Mouse (Mus musculus): ENCODE measurements around the gene Mindy4b-ps. TPM values are rescaled to one million over a fixed set of nuclear protein-coding genes. Genes with fewer than 3 reads are reported as not detected.
"Not testable (repeated sequence)": the region's sequence is repeated elsewhere in the genome, so short reads cannot be mapped to it uniquely, and the experiment has no call there.

The Mindy4b-ps gene
- total RNA-seq (2015; ENCODE audit: low replicate concordance) (not detected in 2 replicates), total RNA-seq (2017; ENCODE audit: low replicate concordance) (not detected in 2 replicates)

DNA sequence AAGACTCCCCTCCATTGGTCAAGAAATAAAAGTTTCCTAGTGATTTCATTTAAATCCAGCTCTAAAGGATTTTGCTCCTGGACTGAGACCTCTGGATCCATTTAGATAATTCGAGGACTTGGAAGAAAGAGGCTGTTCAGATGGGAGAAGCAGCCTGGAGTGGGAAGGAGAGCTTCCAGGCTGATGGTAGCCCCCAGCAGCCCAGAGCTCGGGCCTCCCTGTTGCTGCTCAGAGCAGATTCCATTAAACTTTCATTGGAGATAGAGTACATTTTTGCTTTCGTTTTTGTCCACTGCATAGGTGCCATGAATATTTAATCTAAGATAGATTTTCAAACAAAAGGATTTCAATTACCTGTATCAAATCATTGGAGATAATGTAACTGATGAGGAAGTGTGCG lies at the start of gene Mindy4b-ps:
TSS of gene Mindy4b-ps (minus strand) at position 101 of the 400 bp plus-strand sequence.
- ATAC-seq (replicated peaks; ENCODE audit: low FRiP score, poor library complexity, severe bottlenecking), result no peak

DNA sequence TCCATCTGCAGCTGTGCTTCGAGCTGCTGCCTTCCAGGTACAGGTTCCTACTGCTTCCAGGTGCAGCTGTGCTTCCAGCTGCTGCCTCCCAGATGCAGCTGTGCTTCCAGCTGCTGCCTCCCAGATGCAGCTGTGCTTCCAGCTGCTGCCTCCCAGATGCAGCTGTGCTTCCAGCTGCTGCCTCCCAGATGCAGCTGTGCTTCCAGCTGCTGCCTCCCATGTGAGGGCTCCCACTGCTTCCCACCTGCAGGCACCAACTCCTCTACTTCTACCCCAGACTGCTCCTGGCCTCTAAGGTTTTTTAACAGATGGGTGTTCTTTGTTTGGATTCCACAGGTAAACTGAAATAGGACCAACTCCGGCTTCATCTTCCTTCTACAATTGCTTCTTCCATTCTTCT lies 49.8 kb upstream of the Mindy4b-ps start:
- ATAC-seq (replicated peaks; ENCODE audit: low FRiP score, poor library complexity, severe bottlenecking), result not testable (repeated sequence)

DNA sequence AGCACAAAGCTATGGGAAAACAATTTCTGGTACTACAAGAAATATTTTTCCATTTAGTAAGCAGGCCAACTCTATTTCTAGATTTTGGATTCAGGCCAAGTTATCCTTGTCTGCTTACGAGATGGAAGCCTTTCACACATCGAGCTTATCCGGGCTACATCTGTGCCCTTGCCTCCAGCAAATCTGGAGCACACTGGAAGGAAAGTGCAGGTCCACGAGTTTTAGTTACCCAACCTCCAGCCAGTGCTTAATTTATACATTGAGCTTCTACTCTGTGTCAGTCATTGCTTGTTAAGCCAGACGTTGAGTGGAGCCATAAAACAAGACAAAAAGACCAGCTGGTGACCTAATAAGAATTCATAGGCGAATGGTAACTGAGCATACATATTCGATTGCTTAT lies 43.6 kb upstream of the Mindy4b-ps start:
- no peak for ATAC-seq (replicated peaks; ENCODE audit: low FRiP score, poor library complexity, severe bottlenecking)

DNA sequence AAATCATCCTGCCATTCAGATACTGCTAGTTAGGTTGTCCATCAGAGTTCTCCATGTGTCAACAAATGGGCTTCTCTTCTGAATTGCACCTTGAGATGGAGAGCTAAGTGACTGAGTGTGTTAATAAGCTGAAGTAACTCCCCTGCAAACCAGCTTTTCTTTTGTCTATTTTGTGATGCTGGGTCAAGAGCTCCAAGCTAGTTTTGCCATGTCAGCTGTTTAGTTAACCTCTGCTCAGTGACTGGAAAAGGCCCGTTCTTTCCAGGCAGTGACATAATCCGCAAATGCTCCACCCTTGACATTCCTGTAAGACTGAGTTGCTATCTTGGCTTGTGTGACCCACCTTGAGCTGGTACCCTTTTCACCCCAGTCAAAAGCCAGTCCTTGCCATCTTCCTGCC lies 40.9 kb upstream of the Mindy4b-ps start:
- ATAC-seq (replicated peaks; ENCODE audit: low FRiP score, poor library complexity, severe bottlenecking), result no peak

DNA sequence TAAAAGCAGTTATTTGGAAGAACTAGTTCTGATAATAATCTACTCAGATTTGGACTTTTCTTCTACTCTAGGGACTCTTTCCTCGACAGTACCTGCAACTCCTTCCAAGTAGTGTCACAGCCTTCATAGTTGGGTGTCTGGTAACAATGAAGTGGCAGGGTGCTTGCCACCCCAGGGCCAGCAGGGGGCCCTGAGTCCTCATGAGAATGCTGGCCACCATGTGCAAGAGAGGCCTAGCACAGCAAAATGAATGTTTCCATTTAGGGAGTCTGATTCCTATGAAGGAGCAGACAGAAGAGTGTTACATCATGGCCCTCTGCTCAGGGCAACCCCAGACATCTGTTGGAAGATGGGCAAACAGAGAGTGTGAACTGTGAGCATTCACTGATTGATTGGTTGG lies 21.3 kb upstream of the Mindy4b-ps start:
- no peak for ATAC-seq (replicated peaks; ENCODE audit: low FRiP score, poor library complexity, severe bottlenecking)

DNA sequence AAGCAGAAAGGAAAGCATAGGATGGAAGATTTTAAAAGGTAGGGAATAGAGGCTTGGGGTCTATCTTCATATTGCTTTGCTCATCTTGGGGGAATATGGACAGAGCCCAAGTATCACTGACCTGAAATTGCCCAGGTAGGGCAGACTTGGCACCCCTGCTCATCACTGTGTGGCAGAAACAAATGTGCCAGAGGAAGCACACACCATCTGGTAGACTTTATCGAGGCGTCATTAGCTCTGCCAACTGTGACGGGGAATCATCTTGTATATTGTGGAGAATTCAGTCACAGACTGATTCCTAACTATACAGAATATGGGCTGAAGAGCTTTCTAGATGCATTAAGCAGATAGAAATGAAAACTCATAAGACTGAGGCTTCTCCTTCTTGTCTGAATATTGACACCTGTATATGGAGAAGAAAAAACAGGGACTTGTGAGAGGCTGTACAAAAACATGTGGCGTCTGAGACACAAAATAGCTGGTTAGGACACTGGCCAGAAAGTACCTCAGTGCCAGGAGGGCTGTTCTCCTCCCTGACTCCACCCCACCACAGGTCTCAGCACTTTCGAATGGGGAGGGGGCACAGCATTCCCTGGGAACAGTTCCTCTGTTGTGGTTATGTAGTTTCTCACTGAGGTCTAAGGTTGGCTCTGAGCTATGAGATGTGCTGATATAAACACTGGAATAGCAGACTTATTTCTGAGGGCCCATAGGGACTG lies 11.5 kb upstream of the Mindy4b-ps start:
- ATAC-seq (replicated peaks; ENCODE audit: low FRiP score, poor library complexity, severe bottlenecking), result no peak

DNA sequence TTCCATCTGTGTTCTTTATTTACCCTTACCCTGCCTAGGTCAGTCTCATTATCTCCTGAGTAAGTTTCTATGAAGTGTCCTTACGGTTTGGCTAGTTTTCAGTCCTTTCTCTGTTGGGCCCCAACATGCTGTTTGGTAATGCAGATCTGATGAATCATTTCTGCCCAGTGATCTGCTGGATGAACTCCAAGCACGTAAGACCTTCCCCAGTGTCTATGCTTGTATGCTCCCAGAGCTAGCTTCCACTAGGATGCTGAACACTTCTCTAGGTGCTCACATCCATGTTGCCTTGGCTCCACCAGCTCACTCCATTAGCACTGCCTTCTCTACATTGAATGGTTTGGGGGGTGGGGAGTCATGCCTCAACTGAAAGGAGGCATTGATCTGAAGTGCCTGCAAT lies 10.8 kb upstream of the Mindy4b-ps start:
- ATAC-seq (replicated peaks; ENCODE audit: low FRiP score, poor library complexity, severe bottlenecking), result no peak

DNA sequence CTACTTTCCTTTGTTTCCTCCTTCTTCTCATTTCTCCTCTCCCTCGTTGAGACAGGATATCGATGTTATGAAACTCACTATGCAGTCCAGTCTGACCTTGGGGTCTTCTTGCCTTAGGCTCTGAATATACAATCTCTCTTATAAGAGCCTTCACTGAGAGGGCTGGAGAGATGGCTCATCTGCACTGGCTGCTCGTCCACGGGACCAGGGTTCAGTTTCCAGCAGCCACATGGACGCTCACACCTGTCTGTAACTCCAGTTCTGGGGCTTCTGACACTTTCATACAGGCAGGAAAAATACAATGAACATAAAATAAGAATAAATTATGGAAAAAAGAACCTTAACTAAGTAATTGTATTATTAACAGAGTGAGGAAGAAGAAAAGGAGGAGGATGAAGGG lies 9.5 kb upstream of the Mindy4b-ps start:
- ATAC-seq (replicated peaks; ENCODE audit: low FRiP score, poor library complexity, severe bottlenecking), result no peak

DNA sequence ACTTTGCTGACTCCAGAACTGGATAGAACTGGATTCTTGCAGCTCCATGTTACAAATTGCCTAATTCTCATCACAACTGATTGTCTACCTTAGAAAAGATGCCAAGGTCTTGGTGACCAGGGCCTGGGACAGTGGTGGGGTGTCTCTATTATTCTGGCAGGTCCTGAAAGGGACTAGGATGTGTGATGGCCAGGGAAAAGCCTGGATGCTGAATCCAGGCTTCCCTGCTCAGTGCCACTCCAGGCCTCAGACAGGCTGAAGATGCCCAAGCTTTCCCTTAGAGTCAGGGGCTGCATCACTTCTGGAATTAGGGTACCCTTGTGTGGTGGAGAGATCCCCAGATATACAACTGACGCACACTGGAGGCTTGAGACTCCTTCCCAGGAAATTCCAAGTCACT lies 7.8 kb upstream of the Mindy4b-ps start:
- no peak for ATAC-seq (replicated peaks; ENCODE audit: low FRiP score, poor library complexity, severe bottlenecking)

DNA sequence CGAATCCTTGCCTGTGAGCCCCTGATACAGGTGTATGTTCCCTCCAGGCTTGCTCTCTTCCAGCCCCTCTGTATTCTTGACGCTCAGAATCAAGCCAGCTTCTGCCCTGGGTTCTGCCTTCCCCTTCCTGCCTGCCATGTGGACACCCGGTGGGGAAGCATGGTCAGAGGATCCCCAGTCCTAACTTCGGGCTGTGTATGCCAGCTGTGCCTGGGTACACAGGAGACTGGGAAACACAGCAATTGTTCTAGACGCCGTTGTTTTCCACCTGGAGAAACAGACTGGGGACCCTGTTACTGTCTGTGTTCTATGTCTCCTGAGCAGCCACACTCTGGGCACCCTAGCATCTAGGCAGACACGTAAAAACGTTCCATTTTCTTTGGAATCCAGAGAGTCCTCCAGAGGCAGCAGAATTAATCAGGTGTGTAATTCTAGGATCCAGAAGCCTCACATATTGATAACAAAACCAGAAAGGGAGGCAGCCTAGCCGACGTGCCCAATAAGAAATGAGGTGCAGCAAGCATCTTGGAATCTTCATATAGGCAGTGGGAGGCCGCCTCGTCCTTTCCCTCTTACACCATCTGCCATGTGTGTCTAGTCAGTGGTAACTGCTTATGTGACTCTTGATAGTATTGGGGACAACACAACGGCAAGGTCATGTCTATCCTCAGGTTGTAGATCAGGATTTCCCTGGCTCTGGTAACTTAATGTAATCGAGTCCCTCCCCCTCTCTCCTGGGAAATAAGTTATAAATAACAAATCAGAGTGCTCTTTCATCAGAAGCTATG lies 6.4 kb upstream of the Mindy4b-ps start:
- ATAC-seq (replicated peaks; ENCODE audit: low FRiP score, poor library complexity, severe bottlenecking), result no peak

DNA sequence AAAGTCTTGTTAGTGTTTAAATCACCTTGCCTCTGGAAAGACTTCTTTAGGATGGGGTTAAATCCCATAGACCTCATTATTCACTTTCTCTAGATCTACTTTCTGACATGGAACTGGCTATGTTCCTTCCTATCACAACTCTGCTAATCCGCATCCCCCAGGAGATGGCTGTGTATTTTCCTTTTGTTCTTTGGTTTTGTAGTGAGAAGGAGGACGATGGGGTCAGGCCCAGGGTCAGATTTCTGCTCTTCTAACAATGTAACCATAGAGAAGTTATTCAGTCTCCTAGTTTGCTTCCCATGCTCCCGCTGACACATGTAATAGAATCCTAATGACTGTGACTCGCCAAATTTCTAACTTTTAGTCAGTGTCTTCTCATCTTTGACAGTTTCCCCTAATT lies 4.2 kb upstream of the Mindy4b-ps start:
- ATAC-seq (replicated peaks; ENCODE audit: low FRiP score, poor library complexity, severe bottlenecking), result no peak

DNA sequence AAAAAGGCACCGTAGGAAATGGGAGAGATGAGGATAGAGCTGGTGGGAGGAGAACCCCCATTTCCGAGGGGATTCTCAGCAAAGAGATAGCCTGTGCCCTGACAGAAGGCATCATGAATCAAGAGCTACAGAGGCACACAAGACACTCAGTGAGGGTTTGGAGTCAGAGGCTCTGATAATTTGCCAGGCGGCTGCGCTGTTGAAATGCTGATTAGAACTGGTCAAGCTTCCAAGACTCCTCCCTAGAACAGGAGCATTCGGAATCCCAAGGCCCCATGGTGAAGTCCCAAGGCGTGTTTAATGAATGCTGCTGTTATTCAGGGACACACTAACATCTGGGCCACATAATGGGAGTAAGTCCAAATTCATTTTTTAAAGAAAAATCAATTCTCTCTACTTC lies 4.8 kb downstream of the Mindy4b-ps start:
- no peak for ATAC-seq (replicated peaks; ENCODE audit: low FRiP score, poor library complexity, severe bottlenecking)

DNA sequence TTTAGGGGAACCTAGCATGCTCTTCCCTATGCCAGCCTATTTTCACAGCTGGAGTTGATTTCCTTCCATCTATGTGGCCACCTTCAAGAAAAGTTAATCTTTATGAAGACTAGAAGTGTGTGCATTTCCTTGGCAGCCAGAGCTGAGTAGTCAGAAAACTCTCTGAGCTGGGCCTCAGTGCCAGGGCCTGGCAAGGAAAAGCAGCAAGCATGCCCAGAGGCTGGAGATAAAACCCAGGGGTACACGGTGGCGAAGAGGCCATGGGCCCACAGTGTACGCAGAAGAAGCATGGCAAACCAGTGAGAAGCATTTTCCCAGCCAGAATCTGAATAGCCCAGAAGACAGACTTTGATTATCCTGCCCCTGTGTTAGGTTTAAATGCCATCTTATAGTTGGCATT lies 7.9 kb downstream of the Mindy4b-ps start:
- no peak for ATAC-seq (replicated peaks; ENCODE audit: low FRiP score, poor library complexity, severe bottlenecking)

DNA sequence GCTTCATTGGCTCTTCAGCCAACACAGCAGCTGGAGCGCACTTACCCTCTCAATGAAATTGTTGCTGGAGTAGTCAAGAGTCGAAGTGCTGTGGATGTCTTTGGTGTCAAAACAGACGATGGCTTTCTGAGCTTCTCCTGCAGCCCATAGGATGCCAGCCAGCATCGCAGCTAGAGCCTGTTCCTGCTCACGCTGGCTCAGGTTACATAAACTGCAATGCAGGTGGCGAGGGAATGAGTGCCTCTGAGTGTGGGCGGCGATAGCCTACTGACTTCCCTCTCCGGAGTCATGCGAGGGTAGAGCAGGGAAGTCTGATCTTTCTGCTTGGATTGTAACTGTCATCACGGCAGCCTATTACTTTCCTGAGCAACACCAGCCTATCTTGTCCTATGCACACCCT lies 11.8 kb downstream of the Mindy4b-ps start:
- ATAC-seq (replicated peaks; ENCODE audit: low FRiP score, poor library complexity, severe bottlenecking), result no peak

DNA sequence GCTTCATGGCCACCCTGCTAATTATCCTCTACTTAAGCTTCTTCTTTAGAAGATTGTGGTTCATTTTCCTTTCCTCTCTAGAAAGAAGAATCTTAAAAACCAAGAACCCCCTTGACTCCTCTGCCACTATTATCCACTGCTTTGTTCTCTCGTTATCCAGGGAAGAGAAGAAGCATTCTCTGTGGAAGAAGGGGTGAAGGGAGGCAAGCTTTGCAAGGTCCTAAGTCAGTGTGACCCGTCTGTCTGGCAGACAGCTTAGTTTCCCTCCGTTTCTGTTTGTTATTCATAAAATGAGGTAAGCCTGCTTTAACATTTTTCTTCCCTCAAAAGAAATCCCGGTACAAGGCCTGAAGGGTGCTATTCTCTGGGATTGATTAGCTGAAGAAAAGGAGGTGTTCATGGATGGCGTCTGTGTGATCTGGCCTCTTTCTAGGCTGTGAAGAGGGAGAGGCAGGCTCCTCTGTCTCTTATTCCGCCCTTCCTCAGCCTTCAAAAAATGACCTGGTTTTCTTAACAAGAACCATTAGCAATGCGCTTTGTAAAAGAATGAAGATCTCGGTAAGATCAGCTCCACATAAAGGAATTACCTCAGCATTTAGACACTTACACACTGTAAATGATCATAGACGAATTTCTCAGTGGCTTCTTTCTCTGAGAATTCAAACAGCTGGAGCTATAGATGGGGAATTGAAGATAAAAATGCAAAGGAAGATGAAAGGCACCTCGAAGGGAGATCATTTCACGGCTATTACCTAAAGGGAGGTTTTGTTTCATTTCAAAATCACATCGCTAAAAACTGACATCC lies 12.8 kb downstream of the Mindy4b-ps start:
- ATAC-seq (replicated peaks; ENCODE audit: low FRiP score, poor library complexity, severe bottlenecking), result no peak

DNA sequence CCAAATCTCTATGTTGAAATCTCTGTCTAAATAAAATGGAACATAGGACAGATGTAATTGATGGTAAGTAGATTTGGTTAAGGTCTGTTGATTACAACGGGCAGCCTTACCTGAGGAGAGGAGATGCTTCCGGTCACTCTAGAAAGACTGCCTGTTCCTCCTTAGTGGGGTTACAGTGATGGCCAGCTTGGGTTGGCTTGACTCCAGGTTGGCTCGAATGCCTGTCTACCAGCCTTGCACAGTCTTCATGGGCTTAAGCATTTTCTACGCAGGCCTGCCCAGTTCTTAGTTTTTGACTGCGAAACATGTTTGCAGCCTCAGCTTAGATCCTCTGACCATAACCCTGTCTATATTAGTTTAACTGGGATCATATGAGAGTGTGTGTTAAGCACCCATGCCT lies 13.5 kb downstream of the Mindy4b-ps start:
- no peak for ATAC-seq (replicated peaks; ENCODE audit: low FRiP score, poor library complexity, severe bottlenecking)

DNA sequence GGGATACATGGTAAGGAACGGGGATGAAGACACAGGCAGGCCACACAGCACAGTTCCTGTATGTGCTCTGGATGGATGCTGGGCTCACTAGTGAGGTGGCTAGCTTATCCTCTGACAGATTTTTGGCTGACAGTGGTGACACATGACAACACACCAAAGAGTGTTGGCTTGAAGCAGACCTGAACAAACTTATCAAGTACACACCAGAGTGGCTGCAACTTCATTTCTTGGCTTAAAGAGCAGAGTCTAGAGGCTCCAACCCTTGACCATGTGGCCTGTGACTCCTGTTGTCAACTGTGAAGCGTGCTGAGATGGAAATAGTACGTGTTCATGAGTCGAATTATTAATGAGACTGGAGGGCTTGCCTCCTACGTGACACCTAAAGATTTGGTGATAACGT lies 17.4 kb downstream of the Mindy4b-ps start:
- ATAC-seq (replicated peaks; ENCODE audit: low FRiP score, poor library complexity, severe bottlenecking), result no peak

DNA sequence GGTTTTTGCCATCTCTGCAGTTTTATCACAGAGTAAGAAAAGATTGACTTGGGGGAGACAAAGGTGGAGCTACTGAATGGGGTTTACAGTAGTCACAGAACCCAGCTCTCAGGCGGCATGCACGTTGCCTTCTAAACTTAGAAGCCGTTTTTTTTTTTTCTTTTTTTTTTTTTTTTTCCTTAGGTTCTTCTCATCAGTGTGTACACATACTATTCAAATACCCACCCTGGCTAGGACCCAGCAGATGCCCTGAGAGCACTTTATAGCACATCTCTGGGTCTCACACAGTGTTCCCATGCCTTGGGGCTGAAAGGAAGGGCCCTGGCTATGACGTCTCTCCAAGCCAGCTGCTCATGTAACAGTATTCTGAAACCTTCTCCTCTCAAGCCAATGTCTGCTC lies 23.4 kb downstream of the Mindy4b-ps start:
- no peak for ATAC-seq (replicated peaks; ENCODE audit: low FRiP score, poor library complexity, severe bottlenecking)

DNA sequence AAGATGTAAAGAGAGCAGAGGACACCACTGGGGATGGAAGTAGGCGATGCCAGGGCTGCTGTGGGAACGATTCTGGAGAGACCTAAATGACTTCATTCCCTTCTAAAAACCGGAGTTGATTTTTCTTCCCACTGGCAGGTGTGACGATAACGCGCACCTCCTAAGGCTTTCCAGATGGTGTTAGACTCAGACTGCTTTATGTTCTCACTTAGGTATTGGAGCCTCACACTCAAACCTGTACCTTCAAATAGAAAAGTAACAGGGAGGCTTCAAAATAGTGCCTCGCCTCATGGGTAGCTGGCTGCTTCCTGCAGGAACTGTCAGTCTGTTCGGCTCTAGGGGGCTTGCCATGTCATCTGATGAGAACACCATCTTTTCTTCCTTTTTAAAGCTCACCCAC lies 23.9 kb downstream of the Mindy4b-ps start:
- no peak for ATAC-seq (replicated peaks; ENCODE audit: low FRiP score, poor library complexity, severe bottlenecking)

DNA sequence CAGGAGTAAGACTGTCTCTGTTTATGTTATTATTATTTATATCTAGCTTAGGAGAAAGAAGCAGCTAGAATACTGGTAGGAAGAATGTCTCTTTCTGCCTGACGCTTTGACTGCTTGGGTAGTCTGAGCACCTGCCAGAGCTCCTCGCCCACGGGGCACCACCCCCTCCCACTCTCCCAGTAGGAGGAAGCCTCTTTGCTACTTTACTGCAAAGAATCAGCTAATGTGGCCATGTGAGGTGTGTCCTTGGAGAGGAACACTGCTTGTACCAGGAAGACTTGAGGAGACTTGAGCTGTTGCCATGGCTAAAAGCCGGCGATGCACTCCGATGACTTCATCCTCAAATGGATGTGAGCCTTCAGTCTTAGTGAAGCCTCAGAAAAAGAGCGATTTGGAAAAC lies 32.6 kb downstream of the Mindy4b-ps start:
- no peak for ATAC-seq (replicated peaks; ENCODE audit: low FRiP score, poor library complexity, severe bottlenecking)

DNA sequence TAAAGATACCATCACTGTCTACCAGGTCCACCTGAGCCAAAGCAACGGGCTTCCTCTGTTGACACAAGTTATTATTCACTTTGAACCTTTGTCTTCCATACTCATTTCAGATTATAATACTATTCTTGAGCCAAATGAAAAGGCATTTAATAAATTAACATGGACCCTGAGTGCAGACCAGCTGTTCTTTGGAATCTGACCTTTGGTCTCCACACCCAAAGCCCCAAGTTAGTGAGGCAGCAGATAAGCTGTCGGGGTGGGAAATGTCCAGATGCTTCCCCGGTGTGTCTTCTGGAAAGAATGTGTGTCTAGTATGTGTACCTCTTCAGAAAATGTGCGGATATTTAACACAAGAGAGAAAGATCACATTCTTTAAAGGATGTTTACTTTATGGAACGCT lies 33.1 kb downstream of the Mindy4b-ps start:
- ATAC-seq (replicated peaks; ENCODE audit: low FRiP score, poor library complexity, severe bottlenecking), result no peak

Data from erythroid progenitor cell, adult 5-6 weeks (primary cell).